Mouse (Mus musculus) olfactory bulb, adult 2 months (tissue): ENCODE data around the gene Pabpc4.
"Not testable (repeated sequence)": the region's sequence is repeated elsewhere in the genome, so short reads cannot be mapped to it uniquely, and the experiment has no call there.

Experiments
- CTCF ChIP-seq: fragments of 200-500 bp; IDR thresholded peaks from 2 replicates; pipeline ENCODE4 v1.5.1; 2012; ENCODE audit warnings: low read depth, mild to moderate bottlenecking, low read length, moderate library complexity; ENCODE audit not compliant: insufficient read depth
- POLR2A ChIP-seq: fragments of 200-500 bp; IDR thresholded peaks from 2 replicates; pipeline ENCODE4 v1.6.1; 2012; ENCODE audit warnings: mild to moderate bottlenecking, low read depth, low read length, moderate library complexity; ENCODE audit not compliant: insufficient read depth

DNA sequence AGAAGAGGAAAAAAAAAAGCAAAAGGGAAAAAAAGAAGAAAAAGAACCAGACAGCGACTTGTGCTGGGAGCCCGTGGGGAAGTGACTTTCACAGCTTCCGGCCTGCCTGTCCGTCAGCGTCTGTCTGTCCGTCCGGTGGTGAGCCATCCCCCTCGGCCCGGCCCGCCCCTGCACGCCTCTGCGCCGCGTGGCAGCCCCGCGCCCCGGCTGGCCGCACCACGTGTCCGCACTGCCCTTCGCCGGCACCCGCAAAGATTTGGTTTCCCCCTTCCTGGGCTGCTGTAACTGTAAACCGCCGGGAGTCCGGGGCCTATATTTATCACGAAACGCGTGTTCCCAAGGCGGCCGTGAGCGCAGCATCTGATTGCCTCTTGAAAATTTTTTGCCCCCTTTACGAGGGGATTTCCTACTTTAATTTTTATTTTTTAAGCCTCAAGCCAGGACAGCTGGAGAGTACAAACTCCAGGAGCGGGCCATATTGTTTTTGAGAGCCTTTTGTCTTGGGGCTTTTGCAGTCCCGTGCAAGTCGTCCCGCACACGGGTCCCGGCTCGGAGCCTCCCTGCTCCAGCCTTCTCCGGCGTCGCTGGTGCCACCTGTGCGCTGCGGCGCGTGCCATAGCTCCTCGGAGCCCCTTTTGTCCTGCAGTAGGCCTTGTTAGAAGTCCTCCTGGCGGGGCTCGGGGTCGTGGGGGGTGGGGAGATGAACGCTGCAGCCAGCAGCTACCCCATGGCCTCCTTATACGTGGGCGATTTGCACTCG, 20.9 kb downstream of the Pabpc4 start:
- not testable (repeated sequence) for TF ChIP-seq CTCF, POLR2A
